Mouse (Mus musculus) lung, adult 2 months (tissue): ENCODE results near the gene Nrip1.
"Not testable (repeated sequence)": the region's sequence is repeated elsewhere in the genome, so short reads cannot be mapped to it uniquely, and the experiment has no call there.

Experiments used
- CTCF ChIP-seq: fragments of 200-500 bp; IDR thresholded peaks from 2 replicates; pipeline ENCODE4 v1.5.1; 2011; ENCODE audit warnings: mild to moderate bottlenecking, low read length, control low read depth; ENCODE audit not compliant: insufficient read depth
- POLR2A ChIP-seq: fragments of 200-500 bp; IDR thresholded peaks from 2 replicates; pipeline ENCODE4 v1.6.1; 2011; ENCODE audit warnings: low read depth, mild to moderate bottlenecking, control low read depth, low read length, borderline replicate concordance; ENCODE audit errors: extremely low read depth

DNA sequence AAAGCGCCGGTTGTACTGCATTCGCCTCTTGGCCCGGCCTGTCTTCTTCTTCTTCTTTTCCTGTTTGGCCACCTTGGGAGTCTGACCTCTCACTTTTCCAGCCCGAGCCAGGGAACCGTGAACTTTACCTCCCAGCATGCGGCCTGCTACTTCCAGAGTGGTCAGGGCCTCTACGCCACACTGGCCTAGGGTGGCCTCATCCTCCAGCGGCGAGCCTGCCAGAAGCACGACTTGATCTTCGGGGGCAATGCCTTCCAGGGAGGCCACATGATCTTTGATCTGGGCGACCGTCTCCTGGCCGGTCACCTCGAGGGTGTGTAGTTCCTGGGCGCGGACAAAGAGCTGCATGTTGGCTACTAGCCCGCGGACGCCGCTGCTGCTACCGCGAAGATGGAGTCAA, 29.7 kb upstream of the Nrip1 start:
- TF ChIP-seq CTCF, POLR2A: not testable (repeated sequence)
